18 mouse cellular contexts compared by ENCODE assay signal in the genomic region with DNA sequence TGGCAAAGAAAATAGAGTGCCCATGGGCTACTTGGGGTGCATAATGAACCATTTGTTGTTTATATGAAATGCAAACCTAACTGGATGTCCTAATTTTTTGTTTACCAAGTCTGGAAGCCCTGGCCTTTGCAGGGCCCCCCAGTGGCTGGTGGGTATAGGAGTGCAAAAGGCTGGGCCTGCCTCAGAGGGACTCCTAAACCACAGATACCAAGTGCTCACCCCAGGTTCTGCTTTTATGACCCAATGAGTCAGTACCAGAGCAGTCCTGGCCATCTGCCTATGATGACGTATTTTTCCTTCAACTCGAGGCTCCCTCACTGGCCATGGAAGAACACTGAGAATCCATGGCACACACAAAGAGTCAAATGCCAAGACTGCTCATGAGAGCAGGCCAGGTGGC. TPM values are rescaled to one million over a fixed set of nuclear protein-coding genes. Genes with fewer than 3 reads are reported as not detected.
DNase-seq lines count a peak whose midpoint lies in the region; ATAC-seq lines count a peak whose summit lies in the region.
"Had no signal": no experiment of that assay in that cellular context is flagged by ENCODE, and none has a peak within 500 bp of the region (broad histone marks: within the 10 kb centered on the region; RNA-seq: fewer than 3 reads in every experiment).

No protein-coding gene starts in this region.

- peaks cover 35% of the 10 kb centered on the region for H3K4me1 ChIP-seq in heart, embryonic 10.5 days
- peaks cover 10% of the 10 kb centered on the region for H3K4me1 ChIP-seq in midbrain, embryonic 13.5 days (replicated peaks)
- peaks cover 12% of the 10 kb centered on the region; the same call in 1 of the 2 replicates for H3K4me1 ChIP-seq in kidney, embryonic 16.5 days (ENCODE audit: insufficient read depth, low read length)

- no peak overlapping the region for H3K4me2 ChIP-seq in midbrain, embryonic 13.5 days (replicated peaks)
- H3K4me2 ChIP-seq in kidney, embryonic 16.5 days (replicated peaks; ENCODE audit: low read depth, low read length) = no peak overlapping the region
- H3K4me2 ChIP-seq: hindbrain, embryonic 14.5 days; limb, embryonic 13.5 days; liver, embryonic 15.5 days; neural tube, embryonic 12.5 days had no signal

- no peaks in the 10 kb centered on the region for H3K9me3 ChIP-seq in heart, embryonic 10.5 days
- H3K9me3 ChIP-seq in midbrain, embryonic 13.5 days = no peaks in the 10 kb centered on the region
- no peaks in the 10 kb centered on the region for H3K9me3 ChIP-seq in kidney, embryonic 16.5 days (ENCODE audit: low read length)
- H3K9me3 ChIP-seq: G1E; limb, embryonic 13.5 days; liver, embryonic 15.5 days; neural tube, embryonic 12.5 days had no signal

- H3K4me3 ChIP-seq in heart, embryonic 10.5 days = no peak overlapping the region
- H3K4me3 ChIP-seq in midbrain, embryonic 13.5 days (replicated peaks) = no peak overlapping the region
- H3K4me3 ChIP-seq in kidney, embryonic 16.5 days (ENCODE audit: low read length) = no peak overlapping the region
- H3K4me3 ChIP-seq: limb, embryonic 13.5 days; liver, embryonic 15.5 days; neural tube, embryonic 12.5 days had no signal

- ATAC-seq in midbrain, embryonic 13.5 days = no peak
- ATAC-seq in kidney, embryonic 16.5 days (ENCODE audit: low FRiP score, low TSS enrichment) = no peak
- ATAC-seq: midbrain, embryonic 16.5 days had no signal

- H3K27me3 ChIP-seq in heart, embryonic 10.5 days (ENCODE audit: insufficient read depth, poor library complexity, severe bottlenecking) = no peaks in the 10 kb centered on the region
- no peaks in the 10 kb centered on the region for H3K27me3 ChIP-seq in midbrain, embryonic 13.5 days
- no peaks in the 10 kb centered on the region for H3K27me3 ChIP-seq in kidney, embryonic 16.5 days (ENCODE audit: insufficient read depth, low read length)
- H3K27me3 ChIP-seq: limb, embryonic 13.5 days; neural tube, embryonic 12.5 days had no signal

- no peak overlapping the region for H3K27ac ChIP-seq in heart, embryonic 10.5 days
- no peak overlapping the region for H3K27ac ChIP-seq in midbrain, embryonic 13.5 days
- H3K27ac ChIP-seq in kidney, embryonic 16.5 days (ENCODE audit: low read length) = no peak overlapping the region
- H3K27ac ChIP-seq: hindbrain, embryonic 14.5 days; limb, embryonic 13.5 days; liver, embryonic 15.5 days; neural tube, embryonic 12.5 days had no signal

- peak; percentile 51 for DNase-seq in heart, embryonic 10.5 days (ENCODE audit: low spot score)
- no peak for DNase-seq in heart, adult 8-10 months (ENCODE audit: low spot score)
- DNase-seq in 3134 (ENCODE audit: extremely low read depth, insufficient read length, low spot score) (peak; percentile 55), NIH3T3 (ENCODE audit: low read depth) (peak; percentile 85)
- peak; percentile 67 to 81 for DNase-seq in adrenal gland, postnatal 36 days
- DNase-seq: cerebellum, adult 9-10 months; kidney, adult 8-10 months; right cerebral cortex, postnatal 4 days; thymus, adult 2 months had no signal

- no peaks in the 10 kb centered on the region for H3K36me3 ChIP-seq in heart, embryonic 10.5 days
- H3K36me3 ChIP-seq in midbrain, embryonic 13.5 days = no peaks in the 10 kb centered on the region
- H3K36me3 ChIP-seq in kidney, embryonic 16.5 days (ENCODE audit: insufficient read depth, low read length) = no peaks in the 10 kb centered on the region
- H3K36me3 ChIP-seq: G1E; limb, embryonic 13.5 days; liver, embryonic 15.5 days; neural tube, embryonic 12.5 days had no signal

- no peak overlapping the region for H3K9ac ChIP-seq in midbrain, embryonic 13.5 days (replicated peaks)
- no peak overlapping the region for H3K9ac ChIP-seq in kidney, embryonic 16.5 days (replicated peaks; ENCODE audit: low read length)
- H3K9ac ChIP-seq: hindbrain, embryonic 14.5 days; limb, embryonic 13.5 days; liver, embryonic 15.5 days; neural tube, embryonic 12.5 days had no signal

- 74% methylated on average over 2 of the region's 2 CpGs for WGBS in heart, embryonic 10.5 days
- 86% methylated on average over 2 of the region's 2 CpGs for WGBS in midbrain, embryonic 13.5 days
- 74% methylated on average over 2 of the region's 2 CpGs for WGBS in kidney, embryonic 16.5 days

RNA-seq across cellular contexts. Expression of a gene that starts 4.8 kb away (rescaled TPM):
- polyA plus RNA-seq in heart, embryonic 10.5 days (2016; fragmentation: Nextera tagmentation; extraction: Ambion mirVana) = 2.1 and 2.6 TPM in 2 replicates
- 10 to 100 TPM; 15.2 to 30.8 (median 18.1) TPM for total RNA-seq in heart, adult 8-10 months (2022)
- 1 to 10 TPM; 2.1 to 2.4 TPM for total RNA-seq in adrenal gland, postnatal 36 days (2021)
- polyA plus RNA-seq in midbrain, embryonic 13.5 days (2015; fragmentation: Nextera tagmentation; extraction: Ambion mirVana) = 6.1 and 6.8 TPM in 2 replicates
- polyA plus RNA-seq in kidney, embryonic 16.5 days (2015; fragmentation: Nextera tagmentation; extraction: Ambion mirVana) = 1.7 and 2.0 TPM in 2 replicates
- total RNA-seq: megakaryocyte progenitor cell, adult 5-6 weeks had no signal
- polyA plus RNA-seq: G1E had no signal

RNA-seq across cellular contexts. Expression of a gene that starts 10.4 kb away (rescaled TPM):
- 48.1 and 56.7 TPM in 2 replicates for polyA plus RNA-seq in heart, embryonic 10.5 days (2016; fragmentation: Nextera tagmentation; extraction: Ambion mirVana)
- 10 to 100 TPM; 54.8 to 67.3 (median 62.1) TPM for total RNA-seq in heart, adult 8-10 months (2022)
- total RNA-seq in adrenal gland, postnatal 36 days (2021) = 10 to 100 TPM; 70.0 to 86.4 TPM
- polyA plus RNA-seq in midbrain, embryonic 13.5 days (2015; fragmentation: Nextera tagmentation; extraction: Ambion mirVana) = 78.8 and 84.0 TPM in 2 replicates
- 56.1 and 61.8 TPM in 2 replicates for polyA plus RNA-seq in kidney, embryonic 16.5 days (2015; fragmentation: Nextera tagmentation; extraction: Ambion mirVana)

RNA-seq across cellular contexts. Expression of a gene that starts 46.5 kb away (rescaled TPM):
- polyA plus RNA-seq in heart, embryonic 10.5 days (2016; fragmentation: Nextera tagmentation; extraction: Ambion mirVana) = 6,952 and 8,117 TPM in 2 replicates
- total RNA-seq in heart, adult 8-10 months (2022) = 100 to 1,000 TPM; 455 to 787 (median 725) TPM
- not detected for total RNA-seq in adrenal gland, postnatal 36 days (2021)
- 0.39 and 0.50 TPM in 2 replicates for polyA plus RNA-seq in midbrain, embryonic 13.5 days (2015; fragmentation: Nextera tagmentation; extraction: Ambion mirVana)
- 5.1 and 9.1 TPM in 2 replicates for polyA plus RNA-seq in kidney, embryonic 16.5 days (2015; fragmentation: Nextera tagmentation; extraction: Ambion mirVana)
- total RNA-seq: G1E; megakaryocyte progenitor cell, adult 5-6 weeks had no signal
- polyA plus RNA-seq: G1E; hindbrain, embryonic 14.5 days; midbrain, embryonic 16.5 days had no signal

Comparison
In these comparisons a context has a peak if more than half of its experiments do, and no peak if none do; other contexts are left out.
1. RNA of a gene that starts 46.5 kb away (polyA plus RNA-seq): 6,952 to 8,117 TPM in heart, embryonic 10.5 days; 5.1 to 9.1 TPM in kidney, embryonic 16.5 days and 0.39 to 0.50 TPM in midbrain, embryonic 13.5 days; every median in the first group is over 100 times any median in the second.